Mouse (Mus musculus) brain, embryonic 14.5 days (tissue): ENCODE data around the gene Limch1. TPM values are rescaled to one million over a fixed set of nuclear protein-coding genes. Genes with fewer than 3 reads are reported as not detected.

Source experiments
- DNase-seq: peaks from one replicate; pipeline ENCODE4 v3.0.0-alpha.2; 2011; ENCODE audit warnings: low read depth
- CTCF ChIP-seq: fragments of 200-500 bp; IDR thresholded peaks from 2 replicates; pipeline ENCODE4 v1.5.1; 2012; ENCODE audit warnings: inconsistent platforms, mild to moderate bottlenecking, moderate library complexity, borderline replicate concordance; ENCODE audit not compliant: insufficient read depth, insufficient read length; ENCODE audit errors: extremely low read depth
- POLR2A ChIP-seq: fragments of 200-500 bp; IDR thresholded peaks from 2 replicates; pipeline ENCODE4 v1.6.1; 2012; ENCODE audit warnings: mild to moderate bottlenecking, inconsistent platforms, borderline replicate concordance; ENCODE audit not compliant: poor library complexity, insufficient read depth, insufficient read length, severe bottlenecking; ENCODE audit errors: extremely low read depth
- polyA plus RNA-seq: library from polyadenylated mRNA; depleted of rRNA; stranded (reverse); fragments of >200 nt; gene quantifications from 2 replicates; pipeline ENCODE4 v1.2.3, GENCODE M21; 2012

The Limch1 gene
- polyA plus RNA-seq, 1 experiment = 37.8 TPM

- TF ChIP-seq CTCF (no peak), POLR2A (no peak)
- DNase-seq = no peak
These were observed 212.0 kb downstream of the Limch1 start for GRCm38 (mm10) chr5:66957656-66958055.

GRCm38 (mm10) chr5:66958118-66958517 is 212.5 kb downstream of the Limch1 start:
- TF ChIP-seq CTCF (no peak), POLR2A (no peak)
- DNase-seq = peak; percentile 46

- peak; percentile 68 for DNase-seq
These were observed 214.3 kb downstream of the Limch1 start for GRCm38 (mm10) chr5:66959968-66960367.

GRCm38 (mm10) chr5:66965442-66965841 is 219.8 kb downstream of the Limch1 start:
- no peak for DNase-seq
- TF ChIP-seq CTCF (no peak), POLR2A (no peak)

More at GRCm38 (mm10) chr5:66959968-66960367, 214.3 kb downstream of the Limch1 start:
- no peak for TF ChIP-seq POLR2A
- no peak for TF ChIP-seq CTCF

- DNase-seq = no peak
- TF ChIP-seq CTCF (no peak), POLR2A (no peak)
These were observed 221.5 kb downstream of the Limch1 start for GRCm38 (mm10) chr5:66967147-66967546.

- no peak for TF ChIP-seq CTCF
- no peak for TF ChIP-seq POLR2A
- DNase-seq = no peak
These were observed 222.0 kb downstream of the Limch1 start for GRCm38 (mm10) chr5:66967646-66968045.

GRCm38 (mm10) chr5:66968059-66968833 is 222.6 kb downstream of the Limch1 start:
- no peak for TF ChIP-seq CTCF
- TF ChIP-seq POLR2A = no peak
- peak; percentile 92 for DNase-seq

GRCm38 (mm10) chr5:66968925-66969711 is 223.5 kb downstream of the Limch1 start:
- DNase-seq = peak; percentile 62
- TF ChIP-seq POLR2A (no peak), CTCF (no peak)

GRCm38 (mm10) chr5:66975621-66976020 is 230.0 kb downstream of the Limch1 start:
- no peak for DNase-seq
- TF ChIP-seq POLR2A (no peak), CTCF (no peak)

GRCm38 (mm10) chr5:66979332-66980218 is 233.9 kb downstream of the Limch1 start:
- no peak for TF ChIP-seq CTCF
- no peak for TF ChIP-seq POLR2A
- peak; percentile 82 for DNase-seq
